In the genomic region with DNA sequence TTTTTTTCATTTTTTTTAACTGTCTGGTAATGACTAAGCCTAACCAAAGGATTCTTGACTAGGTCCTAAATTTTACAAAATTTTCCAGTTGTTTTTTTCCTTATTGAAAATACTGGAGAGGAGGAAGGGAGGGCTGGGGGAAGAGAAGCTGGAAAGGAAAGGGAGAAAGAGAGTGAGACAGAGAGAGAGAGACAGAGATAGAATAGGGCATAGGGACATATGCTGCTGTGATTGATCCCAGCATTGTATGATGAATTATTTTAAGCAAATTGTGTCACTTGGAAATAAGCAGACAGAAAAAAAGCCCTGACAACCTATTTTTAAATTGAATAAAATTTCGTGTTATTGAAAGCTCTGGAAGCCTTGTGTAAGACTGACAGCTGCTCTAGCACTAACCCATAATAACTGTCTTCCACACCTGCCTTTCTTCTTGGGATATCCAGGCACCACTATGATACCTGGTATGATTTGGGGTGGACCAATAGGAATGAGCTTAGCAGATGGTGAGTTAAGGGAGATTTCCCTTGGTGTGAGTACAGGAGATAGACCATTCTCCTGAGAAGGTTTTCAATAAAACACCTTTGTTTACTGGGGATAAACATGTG, we compare ENCODE assay signal across 30 mouse cellular contexts.
DNase-seq lines count a peak whose midpoint lies in the region; ATAC-seq and TF ChIP-seq lines count a peak whose summit lies in the region.
"Had no signal": no experiment of that assay in that cellular context is flagged by ENCODE, and none has a peak within 500 bp of the region (broad histone marks: within the 10 kb centered on the region; RNA-seq: fewer than 3 reads in every experiment).

No protein-coding gene starts in this region.

- H3K9ac ChIP-seq in forebrain, embryonic 16.5 days (replicated peaks; ENCODE audit: low read depth, low read length), result no peak overlapping the region
- no peak overlapping the region for H3K9ac ChIP-seq in forebrain, embryonic 12.5 days
- H3K9ac ChIP-seq in midbrain, embryonic 12.5 days (replicated peaks), result no peak overlapping the region
- no peak overlapping the region for H3K9ac ChIP-seq in midbrain, embryonic 14.5 days (replicated peaks; ENCODE audit: low read length)
- H3K9ac ChIP-seq: embryonic facial prominence, embryonic 12.5 days; embryonic facial prominence, embryonic 15.5 days; forebrain, embryonic 13.5 days; heart, embryonic 13.5 days; hindbrain, embryonic 14.5 days had no signal

- no peaks in the 10 kb centered on the region for H3K36me3 ChIP-seq in forebrain, embryonic 16.5 days (ENCODE audit: control insufficient read depth, insufficient read depth)
- no peaks in the 10 kb centered on the region for H3K36me3 ChIP-seq in forebrain, embryonic 12.5 days (replicated peaks)
- H3K36me3 ChIP-seq in midbrain, embryonic 12.5 days, result no peaks in the 10 kb centered on the region
- no peaks in the 10 kb centered on the region for H3K36me3 ChIP-seq in midbrain, embryonic 14.5 days (ENCODE audit: control insufficient read depth, insufficient read depth, low read length)
- H3K36me3 ChIP-seq: embryonic facial prominence, embryonic 12.5 days; embryonic facial prominence, embryonic 15.5 days; G1E; heart, embryonic 10.5 days; heart, embryonic 13.5 days had no signal

- no peaks in the 10 kb centered on the region for H3K4me1 ChIP-seq in forebrain, embryonic 16.5 days (replicated peaks; ENCODE audit: control insufficient read depth, insufficient read depth, low read length)
- 0 out of 2 replicates have a peak, but pooled peaks cover 3% of the 10 kb centered on the region for H3K4me1 ChIP-seq in forebrain, embryonic 12.5 days
- no peaks in the 10 kb centered on the region for H3K4me1 ChIP-seq in midbrain, embryonic 12.5 days
- H3K4me1 ChIP-seq in midbrain, embryonic 14.5 days (ENCODE audit: control insufficient read depth, insufficient read depth, low read length), result no peaks in the 10 kb centered on the region
- H3K4me1 ChIP-seq: embryonic facial prominence, embryonic 12.5 days; embryonic facial prominence, embryonic 15.5 days; heart, embryonic 10.5 days; heart, embryonic 13.5 days had no signal

- 43% methylated on average over 1 of the region's 1 CpGs for WGBS in forebrain, embryonic 16.5 days
- 66% methylated on average over 1 of the region's 1 CpGs for WGBS in forebrain, embryonic 12.5 days
- 52% methylated on average over 1 of the region's 1 CpGs for WGBS in midbrain, embryonic 12.5 days
- 64% methylated on average over 1 of the region's 1 CpGs for WGBS in midbrain, embryonic 14.5 days

- H3K27me3 ChIP-seq in forebrain, embryonic 16.5 days (replicated peaks; ENCODE audit: control insufficient read depth, insufficient read depth, low read length), result no peaks in the 10 kb centered on the region
- no peaks in the 10 kb centered on the region for H3K27me3 ChIP-seq in forebrain, embryonic 12.5 days
- no peaks in the 10 kb centered on the region for H3K27me3 ChIP-seq in midbrain, embryonic 12.5 days
- no peaks in the 10 kb centered on the region for H3K27me3 ChIP-seq in midbrain, embryonic 14.5 days (ENCODE audit: control insufficient read depth, insufficient read depth, low read length)
- H3K27me3 ChIP-seq: CH12.LX; embryonic facial prominence, embryonic 12.5 days; embryonic facial prominence, embryonic 15.5 days; forebrain, embryonic 13.5 days; heart, embryonic 13.5 days; Patski had no signal

- TF ChIP-seq CTCF in layer of hippocampus, adult 2 months (conservative IDR thresholded peaks at IDR 0.05), result no peak

- ATAC-seq in forebrain, embryonic 16.5 days, result peak; percentile 54
- ATAC-seq in forebrain, embryonic 12.5 days (ENCODE audit: low FRiP score), result no peak
- ATAC-seq in midbrain, embryonic 12.5 days (ENCODE audit: low FRiP score, low read depth), result 0 out of 2 replicates have a peak, but pooled peaks have one; percentile 19
- no peak for ATAC-seq in midbrain, embryonic 14.5 days (ENCODE audit: low FRiP score, low TSS enrichment)
- ATAC-seq: hindbrain, postnatal 0 days; inflammation-experienced regulatory T-cells, adult 6 months; Patski had no signal

- no peaks in the 10 kb centered on the region for H3K9me3 ChIP-seq in forebrain, embryonic 16.5 days (ENCODE audit: control insufficient read depth, low read length)
- H3K9me3 ChIP-seq in forebrain, embryonic 12.5 days, result no peaks in the 10 kb centered on the region
- H3K9me3 ChIP-seq in midbrain, embryonic 12.5 days, result no peaks in the 10 kb centered on the region
- no peaks in the 10 kb centered on the region for H3K9me3 ChIP-seq in midbrain, embryonic 14.5 days (ENCODE audit: control insufficient read depth, low read length)
- H3K9me3 ChIP-seq: embryonic facial prominence, embryonic 12.5 days; embryonic facial prominence, embryonic 15.5 days; forebrain, embryonic 13.5 days; G1E; heart, embryonic 10.5 days; heart, embryonic 13.5 days had no signal

- no peak overlapping the region for H3K27ac ChIP-seq in forebrain, embryonic 16.5 days (ENCODE audit: low read length)
- H3K27ac ChIP-seq in forebrain, embryonic 12.5 days, result no peak overlapping the region
- H3K27ac ChIP-seq in layer of hippocampus, adult 2 months, result peak overlapping the region; percentile 33; the same call in 1 of the 2 replicates
- no peak overlapping the region for H3K27ac ChIP-seq in midbrain, embryonic 12.5 days (replicated peaks)
- no peak overlapping the region for H3K27ac ChIP-seq in midbrain, embryonic 14.5 days (replicated peaks; ENCODE audit: low read depth, low read length)
- H3K27ac ChIP-seq: embryonic facial prominence, embryonic 12.5 days; embryonic facial prominence, embryonic 15.5 days; forebrain, embryonic 13.5 days; heart, adult 2 months; heart, embryonic 10.5 days; heart, embryonic 13.5 days; hindbrain, embryonic 14.5 days; hindbrain, postnatal 0 days had no signal

- no peak for DNase-seq in layer of hippocampus, adult 2 months (ENCODE audit: low spot score in 2 of 2)
- DNase-seq in layer of hippocampus, adult 11-12 months (ENCODE audit: low spot score), result no peak
- no peak for DNase-seq in midbrain, embryonic 14.5 days
- no peak for DNase-seq in retina, postnatal 1 day
- DNase-seq: adrenal gland, postnatal 10 days; adrenal gland, postnatal 36 days; B cell, adult 2 months; cerebellum, adult 11 months; cerebellum, adult 2 months; cerebellum, adult 9-11 months; cerebellum, postnatal 25 days; gastrocnemius, postnatal 10 days; gastrocnemius, postnatal 36 days; heart, adult 2 months; heart, postnatal 14 days; heart, postnatal 4 days had no signal

- H3K4me3 ChIP-seq in forebrain, embryonic 16.5 days (replicated peaks; ENCODE audit: low read length), result no peak overlapping the region
- no peak overlapping the region for H3K4me3 ChIP-seq in forebrain, embryonic 12.5 days (replicated peaks)
- no peak overlapping the region for H3K4me3 ChIP-seq in layer of hippocampus, adult 2 months
- no peak overlapping the region for H3K4me3 ChIP-seq in midbrain, embryonic 12.5 days
- no peak overlapping the region for H3K4me3 ChIP-seq in midbrain, embryonic 14.5 days (replicated peaks; ENCODE audit: low read depth, low read length)
- H3K4me3 ChIP-seq: embryonic facial prominence, embryonic 12.5 days; embryonic facial prominence, embryonic 15.5 days; forebrain, embryonic 13.5 days; heart, adult 2 months; heart, embryonic 10.5 days; heart, embryonic 13.5 days had no signal

- H3K4me2 ChIP-seq in forebrain, embryonic 16.5 days (ENCODE audit: low read length), result no peak overlapping the region
- H3K4me2 ChIP-seq in forebrain, embryonic 12.5 days, result no peak overlapping the region
- no peak overlapping the region for H3K4me2 ChIP-seq in midbrain, embryonic 12.5 days (replicated peaks)
- no peak overlapping the region for H3K4me2 ChIP-seq in midbrain, embryonic 14.5 days (ENCODE audit: low read length)
- H3K4me2 ChIP-seq: embryonic facial prominence, embryonic 12.5 days; embryonic facial prominence, embryonic 15.5 days; forebrain, embryonic 13.5 days; heart, embryonic 13.5 days; hindbrain, embryonic 14.5 days had no signal

Comparison
In these comparisons a context has a peak if more than half of its experiments do, and no peak if none do; other contexts are left out.
1. ATAC-seq: peak in forebrain, embryonic 16.5 days (single experiment) and midbrain, embryonic 12.5 days (single experiment); none in forebrain, embryonic 12.5 days (single experiment) and midbrain, embryonic 14.5 days (single experiment).